Mouse (Mus musculus): ENCODE measurements around the gene Fbln1.

DNA sequence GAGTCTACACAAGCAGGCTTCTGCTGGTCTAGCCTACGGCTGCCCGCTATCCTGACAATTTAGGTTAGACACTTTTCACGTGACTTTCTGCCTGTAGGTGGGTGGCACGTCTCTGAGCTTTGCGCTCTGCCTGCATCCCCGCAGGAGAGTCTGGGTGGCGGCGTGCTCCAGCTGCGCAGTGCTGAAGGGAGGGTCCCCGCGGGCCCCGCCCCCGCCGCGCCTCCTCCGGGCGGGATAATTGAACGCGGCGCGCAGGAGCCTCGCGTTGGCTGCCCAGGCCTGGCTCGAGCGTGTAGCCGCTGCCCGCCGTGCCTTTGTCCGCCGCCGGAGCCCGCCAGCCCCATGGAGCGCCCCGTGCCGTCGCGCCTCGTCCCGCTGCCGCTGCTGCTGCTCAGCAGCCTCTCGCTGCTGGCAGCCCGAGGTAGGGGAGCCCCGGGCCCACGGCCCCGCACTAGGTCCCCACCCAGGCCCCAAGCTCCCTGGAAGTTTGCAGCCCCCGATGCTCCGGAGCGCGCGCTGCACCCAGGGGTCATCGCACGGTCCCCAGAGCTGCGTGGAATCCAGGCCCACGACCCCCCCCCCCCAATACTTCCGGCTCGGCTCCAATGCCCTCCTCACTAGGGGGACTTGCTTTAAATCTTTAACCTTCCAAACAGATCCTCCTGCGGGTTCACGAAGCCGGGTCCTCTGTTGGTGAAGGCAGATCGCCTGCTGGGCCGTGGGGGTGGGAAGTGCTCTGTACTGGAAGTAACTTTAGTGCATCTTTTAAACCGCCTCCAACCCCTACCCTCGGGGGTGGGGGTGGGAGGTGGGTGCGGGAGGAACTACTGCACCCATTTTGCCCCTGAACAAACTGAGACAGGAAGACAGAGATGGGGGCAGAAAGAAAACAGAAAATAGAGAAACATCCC lies at the start of gene Fbln1:
- TF ChIP-seq CTCF (IDR thresholded peaks at IDR 0.05; ENCODE audit: insufficient read depth, low read depth, low read length) (no peak), POLR2A (IDR thresholded peaks at IDR 0.05; ENCODE audit: insufficient read depth, low read depth, low read length) (no peak)

Data from olfactory bulb, adult 2 months (tissue).